Mouse (Mus musculus): Measurements from ENCODE around the gene Gp9.

- TF ChIP-seq POLR2A (IDR thresholded peaks at IDR 0.05; ENCODE audit: extremely low read depth, insufficient read depth, low read length) (no peak), CTCF (IDR thresholded peaks at IDR 0.05; ENCODE audit: extremely low read depth, insufficient read depth, low read length) (no peak)
Observed at GRCm38 (mm10) chr6:87797321-87797720, 19.4 kb downstream of the Gp9 start.
